Mouse (Mus musculus): ENCODE data around the gene 2310061I04Rik. TPM values are rescaled to one million over a fixed set of nuclear protein-coding genes. Genes with fewer than 3 reads are reported as not detected.

The 2310061I04Rik gene
- polyA plus RNA-seq, 1 experiment from 2014 or later = 27.1 TPM

MicroRNA genes within 50 kb of the gene (microRNA counts, 519-probe panel; counts per million panel counts)
- microRNA mmu-miR-1894-3p (473 counts per million, percentile 71 among the panel's probes with 10 or more counts), microRNA mmu-miR-1894-5p (473 counts per million, percentile 71 among the panel's probes with 10 or more counts)

Small RNAs within 50 kb of the gene (microRNA-seq; reads per million reads assigned to microRNA genes)
- gene Gm28033 (ENCODE audit: borderline number of aligned reads) (2.1 reads per million), gene Mir1894 (ENCODE audit: borderline number of aligned reads) (not detected)

Other genes starting within 250 kb of the 2310061I04Rik start
- gene Vars2, start 229.8 kb downstream of the 2310061I04Rik start, polyA plus RNA-seq (2015; fragmentation: Nextera tagmentation; extraction: Ambion mirVana) = 22.5 and 27.0 TPM in 2 replicates
- 267 and 319 TPM in 2 replicates for gene Gtf2h4, start 223.7 kb downstream of the 2310061I04Rik start, polyA plus RNA-seq (2015; fragmentation: Nextera tagmentation; extraction: Ambion mirVana)
- gene Ddr1, start 192.8 kb downstream of the 2310061I04Rik start, polyA plus RNA-seq (2015; fragmentation: Nextera tagmentation; extraction: Ambion mirVana) = 33.7 and 33.8 TPM in 2 replicates
- gene Ier3, start 75.7 kb downstream of the 2310061I04Rik start, polyA plus RNA-seq (2015; fragmentation: Nextera tagmentation; extraction: Ambion mirVana) = 18.1 and 19.0 TPM in 2 replicates
- gene Flot1, start 74.2 kb downstream of the 2310061I04Rik start, polyA plus RNA-seq (2015; fragmentation: Nextera tagmentation; extraction: Ambion mirVana) = 88.3 and 93.1 TPM in 2 replicates
- 942 and 997 TPM in 2 replicates for gene Tubb5, start 59.1 kb downstream of the 2310061I04Rik start, polyA plus RNA-seq (2015; fragmentation: Nextera tagmentation; extraction: Ambion mirVana)
- gene Mdc1, start 55.9 kb downstream of the 2310061I04Rik start, polyA plus RNA-seq (2015; fragmentation: Nextera tagmentation; extraction: Ambion mirVana) = 6.7 TPM in 2 replicates
- 53.7 and 59.1 TPM in 2 replicates for gene Nrm, start 36.1 kb downstream of the 2310061I04Rik start, polyA plus RNA-seq (2015; fragmentation: Nextera tagmentation; extraction: Ambion mirVana)
- gene Ppp1r18, start 31.8 kb downstream of the 2310061I04Rik start, polyA plus RNA-seq (2015; fragmentation: Nextera tagmentation; extraction: Ambion mirVana) = 82.4 and 89.3 TPM in 2 replicates
- gene Dhx16, start 17.6 kb downstream of the 2310061I04Rik start, polyA plus RNA-seq (2015; fragmentation: Nextera tagmentation; extraction: Ambion mirVana) = 48.9 and 50.6 TPM in 2 replicates
- gene Atat1, start 12.6 kb upstream of the 2310061I04Rik start, polyA plus RNA-seq (2015; fragmentation: Nextera tagmentation; extraction: Ambion mirVana) = 16.4 and 17.5 TPM in 2 replicates
- gene Mrps18b, start 19.0 kb upstream of the 2310061I04Rik start, polyA plus RNA-seq (2015; fragmentation: Nextera tagmentation; extraction: Ambion mirVana) = 91.1 and 93.5 TPM in 2 replicates
- 35.6 and 36.0 TPM in 2 replicates for gene Ppp1r10, start 19.0 kb upstream of the 2310061I04Rik start, polyA plus RNA-seq (2015; fragmentation: Nextera tagmentation; extraction: Ambion mirVana)
- gene Abcf1, start 72.3 kb upstream of the 2310061I04Rik start, polyA plus RNA-seq (2015; fragmentation: Nextera tagmentation; extraction: Ambion mirVana) = 102 and 114 TPM in 2 replicates
- 38.6 and 42.4 TPM in 2 replicates for gene Gnl1, start 82.4 kb upstream of the 2310061I04Rik start, polyA plus RNA-seq (2015; fragmentation: Nextera tagmentation; extraction: Ambion mirVana)
- 22.0 TPM in 2 replicates for gene Prr3, start 82.8 kb upstream of the 2310061I04Rik start, polyA plus RNA-seq (2015; fragmentation: Nextera tagmentation; extraction: Ambion mirVana)
- gene H2-T24, start 123.1 kb upstream of the 2310061I04Rik start, polyA plus RNA-seq (2015; fragmentation: Nextera tagmentation; extraction: Ambion mirVana) = 4.2 and 6.5 TPM in 2 replicates
- gene H2-T23, start 135.4 kb upstream of the 2310061I04Rik start, polyA plus RNA-seq (2015; fragmentation: Nextera tagmentation; extraction: Ambion mirVana) = 136 and 163 TPM in 2 replicates
- 60.4 and 66.8 TPM in 2 replicates for gene H2-T22, start 145.3 kb upstream of the 2310061I04Rik start, polyA plus RNA-seq (2015; fragmentation: Nextera tagmentation; extraction: Ambion mirVana)
- gene Gm6034, start 145.5 kb upstream of the 2310061I04Rik start, polyA plus RNA-seq (2015; fragmentation: Nextera tagmentation; extraction: Ambion mirVana) = 0.10 and 0.13 TPM in 2 replicates
- 0.96 and 1.3 TPM in 2 replicates for gene Gm11127, start 160.9 kb upstream of the 2310061I04Rik start, polyA plus RNA-seq (2015; fragmentation: Nextera tagmentation; extraction: Ambion mirVana)
- 0.48 and 0.57 TPM in 2 replicates for gene Gm19684, start 224.2 kb upstream of the 2310061I04Rik start, polyA plus RNA-seq (2015; fragmentation: Nextera tagmentation; extraction: Ambion mirVana)
- 0.45 and 0.99 TPM in 2 replicates for gene Gm7030, start 232.0 kb upstream of the 2310061I04Rik start, polyA plus RNA-seq (2015; fragmentation: Nextera tagmentation; extraction: Ambion mirVana)